ENCODE assay signal across 14 mouse cellular contexts in genomic region chr1:37396481-37396880, GRCm38 (mm10).
"Had no signal": no experiment of that assay in that cellular context is flagged by ENCODE, and none has a peak within 500 bp of the region (broad histone marks: within the 10 kb centered on the region; RNA-seq: fewer than 3 reads in every experiment).

No protein-coding gene starts in this region.

- H3K36me3 ChIP-seq: liver, embryonic 12.5 days had no signal

- ATAC-seq: inflammation-experienced regulatory T-cells, adult 6 months; intestine, postnatal 0 days; liver, embryonic 12.5 days had no signal

- H3K4me1 ChIP-seq: limb, embryonic 15.5 days; liver, embryonic 12.5 days; neural tube, embryonic 15.5 days had no signal

- H3K27me3 ChIP-seq: limb, embryonic 15.5 days; liver, embryonic 12.5 days; neural tube, embryonic 15.5 days had no signal

- H3K4me3 ChIP-seq: left cerebral cortex, adult 2 months; limb, embryonic 15.5 days; liver, embryonic 12.5 days; myocyte; neural tube, embryonic 15.5 days had no signal

- H3K9me3 ChIP-seq: limb, embryonic 15.5 days; liver, embryonic 12.5 days; neural tube, embryonic 15.5 days had no signal

- DNase-seq: lung, embryonic 14.5 days; lung, postnatal 10 days; lung, postnatal 4 days; right cerebral cortex, adult 18-20 months; right cerebral cortex, postnatal 25 days; thymus, postnatal 36 days had no signal

- H3K9ac ChIP-seq: limb, embryonic 15.5 days; liver, embryonic 12.5 days; lung, embryonic 14.5 days; neural tube, embryonic 15.5 days had no signal

- H3K4me2 ChIP-seq: limb, embryonic 15.5 days; liver, embryonic 12.5 days; lung, embryonic 14.5 days; midbrain, embryonic 11.5 days; neural tube, embryonic 15.5 days had no signal

- H3K27ac ChIP-seq: left cerebral cortex, adult 2 months; limb, embryonic 15.5 days; liver, embryonic 12.5 days; neural tube, embryonic 15.5 days had no signal
